Mouse (Mus musculus) left cerebral cortex, postnatal 25 days (tissue): Measurements from ENCODE around the gene Ncf1. TPM values are rescaled to one million over a fixed set of nuclear protein-coding genes. Genes with fewer than 3 reads are reported as not detected.

Experiments used
- DNase-seq, 2 experiments: peaks; one replicate each; pipeline ENCODE4 v3.0.0; 2022; ENCODE audit warnings: low spot score in 2 of 2, mixed read lengths in 1 of 2
- intact Hi-C: fragments of 180-260 bp; cut with DNase I; formaldehyde crosslinking; loops from one replicate; pipeline ENCODE4 v1.15.1; 2025
- total RNA-seq, 2 experiments: library from RNA; stranded (reverse); gene quantifications; 2 replicates each; pipeline ENCODE4 v1.2.3; 2021

Ncf1 gene
- total RNA-seq, 2 experiments from 2014 or later: 5.1 to 7.3 TPM

DNA sequence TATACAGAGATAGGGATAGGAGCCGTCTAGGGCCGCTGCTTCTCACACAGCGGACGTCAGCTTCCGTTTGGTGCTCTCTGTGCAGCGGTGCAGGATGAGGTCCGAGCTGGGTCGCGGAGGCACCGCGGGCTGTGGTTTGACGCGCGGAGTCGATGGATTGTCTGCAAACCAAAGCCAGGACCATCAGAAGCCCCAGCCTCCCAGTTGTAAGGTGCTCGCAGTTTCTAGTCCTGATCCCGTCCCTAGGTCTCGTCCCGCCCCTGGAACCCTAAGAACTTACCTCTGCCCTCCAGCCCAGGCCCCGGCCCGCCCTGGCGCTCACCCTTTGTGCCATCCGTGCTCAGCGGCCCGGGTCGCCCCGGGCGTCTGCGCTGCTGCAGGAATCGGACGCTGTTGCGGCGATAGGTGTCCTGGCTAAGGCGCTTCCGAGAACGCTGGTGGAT, 7.7 kb downstream of the Ncf1 start:
- no peak for DNase-seq
- intact Hi-C loops: no loop called here

DNA sequence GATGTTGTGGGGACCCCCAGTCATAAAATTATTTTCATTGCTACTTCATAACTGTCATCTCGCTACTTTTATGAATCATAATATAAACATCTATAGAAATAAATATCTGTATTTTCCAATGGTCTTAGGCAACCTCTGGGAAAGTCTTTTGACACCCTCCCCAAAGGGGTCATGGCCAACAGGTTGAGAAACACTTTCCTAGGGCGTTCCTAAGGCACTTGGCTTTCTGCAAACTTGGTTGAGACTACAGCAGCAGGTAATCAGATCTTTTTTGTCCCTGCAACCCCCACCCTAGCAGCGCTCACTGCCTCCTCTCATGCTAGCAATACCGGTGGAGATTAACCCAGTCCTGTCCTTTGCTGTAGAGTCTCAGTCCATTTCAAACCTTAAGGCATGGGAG, 8.1 kb downstream of the Ncf1 start:
- no peak for DNase-seq
- intact Hi-C loops: no loop called here

DNA sequence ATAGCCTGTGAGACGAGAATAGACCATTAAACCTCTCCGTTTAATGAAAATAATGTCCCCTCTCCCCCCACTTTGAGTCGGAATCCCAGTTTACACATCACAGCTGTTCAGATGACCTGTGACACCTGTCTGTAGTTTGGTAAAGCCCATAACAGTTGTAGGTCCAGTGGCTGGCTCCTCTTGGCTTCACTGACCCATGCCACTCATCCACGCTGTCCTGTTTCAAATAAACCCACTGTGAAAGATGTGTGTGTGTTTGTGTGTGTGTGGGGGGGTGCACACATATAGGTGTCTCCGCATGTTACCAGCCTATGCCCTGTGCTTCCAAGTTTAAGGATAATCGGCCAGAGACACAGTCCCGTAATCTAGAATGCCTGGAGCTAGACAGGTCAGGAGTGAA, 11.5 kb downstream of the Ncf1 start:
- intact Hi-C loops: no loop called here
- no peak for DNase-seq

DNA sequence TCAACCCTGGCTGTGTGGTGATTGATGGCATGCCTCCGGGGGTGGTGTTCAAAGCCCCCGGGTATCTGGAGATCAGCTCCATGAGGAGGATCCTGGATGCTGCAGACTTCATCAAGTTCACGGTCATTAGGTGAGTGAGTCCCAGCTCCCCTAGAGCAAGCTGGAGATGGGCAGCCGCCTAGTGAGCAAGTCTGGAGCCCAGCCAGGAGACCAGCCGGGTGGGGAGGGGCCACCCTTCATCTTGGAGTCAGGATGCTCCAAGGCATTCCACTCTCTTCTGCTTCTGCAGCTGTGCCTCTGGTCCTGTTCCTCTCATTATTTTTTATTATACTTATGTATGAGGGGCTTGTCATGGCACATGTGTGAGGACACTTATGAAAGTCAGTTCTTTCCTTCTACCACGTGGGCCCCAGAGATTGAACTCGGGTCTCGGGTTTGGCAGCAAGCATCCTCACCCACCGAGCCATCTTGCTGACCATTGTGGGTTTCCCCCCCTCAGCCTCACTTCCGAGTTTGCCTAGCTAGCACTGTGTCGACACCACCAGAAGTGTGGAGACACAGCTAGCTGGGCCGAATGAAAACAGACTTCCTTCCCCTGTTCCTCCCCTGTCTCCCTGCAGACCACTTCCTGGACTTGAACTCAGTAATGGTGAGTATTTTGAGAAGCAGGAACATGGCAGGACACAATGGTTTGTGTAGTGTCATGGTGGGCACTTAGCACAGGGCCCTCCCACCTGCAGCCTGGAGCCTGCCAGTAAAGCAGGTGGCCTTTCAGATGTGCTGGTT, 15.2 kb downstream of the Ncf1 start:
- DNase-seq: no peak
- intact Hi-C loops: no loop called here

DNA sequence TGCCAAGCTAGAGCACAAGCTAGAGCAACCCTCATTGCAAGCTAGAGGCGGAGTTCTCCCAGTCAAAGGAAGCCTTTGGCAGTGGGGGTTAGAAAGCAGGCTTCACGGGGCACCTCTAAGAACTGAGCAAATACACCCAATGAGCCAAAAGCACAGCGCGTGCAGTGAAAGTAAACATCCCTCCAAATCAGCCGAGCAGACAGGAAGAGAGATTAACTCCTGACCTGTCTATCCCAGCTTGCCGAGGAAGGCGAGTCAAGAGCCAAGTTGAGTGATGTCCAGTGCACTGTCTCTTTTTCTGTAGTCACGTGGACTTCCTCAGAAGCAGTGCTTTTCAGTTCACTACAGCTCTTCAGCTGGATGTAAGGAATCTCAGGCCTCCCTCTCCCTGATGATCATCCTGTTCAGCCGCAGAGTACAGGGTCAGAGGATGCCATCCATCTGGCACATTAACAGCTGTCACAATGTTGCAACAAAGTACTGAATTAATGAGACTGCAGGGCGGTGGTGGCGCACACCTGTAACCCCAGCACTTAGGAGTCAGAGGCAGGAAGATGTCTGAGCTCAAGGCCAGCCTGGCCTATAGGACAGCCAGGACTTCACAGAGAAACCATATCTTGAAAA, 19.4 kb downstream of the Ncf1 start:
- no peak for DNase-seq

DNA sequence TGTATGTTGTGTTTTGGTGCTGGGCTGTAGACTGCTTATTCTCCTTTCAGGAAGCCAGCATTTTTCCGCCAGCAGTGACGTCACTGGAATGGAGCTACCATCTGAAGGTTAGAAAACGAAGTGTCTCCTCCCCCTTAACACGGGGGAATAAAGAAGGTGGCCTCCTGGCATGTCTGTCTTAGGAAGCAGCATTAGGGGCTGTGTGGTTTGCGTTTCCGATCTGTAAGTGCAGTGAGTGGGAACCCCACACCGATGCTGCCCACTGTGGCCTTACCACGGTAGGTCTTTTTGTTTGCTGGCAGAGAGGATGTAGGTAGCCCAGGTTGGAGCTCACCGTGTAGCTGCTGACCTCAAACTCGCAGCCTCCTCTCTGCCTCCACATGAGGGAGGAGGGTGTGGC, 22.7 kb downstream of the Ncf1 start:
- no peak for DNase-seq
- intact Hi-C loops: no loop called here

More for the DNA sequence above, 19.4 kb downstream of the Ncf1 start:
- intact Hi-C loops: no loop called here

DNA sequence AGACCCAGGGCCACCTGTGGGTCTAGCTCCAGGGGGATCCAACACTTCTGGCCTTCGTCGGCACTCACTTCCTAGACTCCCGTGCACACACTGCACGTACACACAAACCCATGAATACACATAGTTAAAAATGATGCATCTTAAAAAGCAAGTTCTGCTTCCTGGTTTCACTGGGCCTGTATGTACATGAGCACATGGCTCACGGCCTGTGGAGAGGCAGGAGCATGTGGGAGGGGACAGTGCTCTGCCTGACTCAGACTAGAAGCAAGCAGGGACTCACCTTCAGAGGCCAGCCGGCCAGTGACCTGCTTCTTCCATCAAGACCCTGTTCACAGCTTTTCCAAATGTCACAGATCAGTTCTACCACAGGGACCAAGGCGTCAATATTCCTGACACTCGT, 35.8 kb downstream of the Ncf1 start:
- no peak for DNase-seq
- intact Hi-C loops: no loop called here

DNA sequence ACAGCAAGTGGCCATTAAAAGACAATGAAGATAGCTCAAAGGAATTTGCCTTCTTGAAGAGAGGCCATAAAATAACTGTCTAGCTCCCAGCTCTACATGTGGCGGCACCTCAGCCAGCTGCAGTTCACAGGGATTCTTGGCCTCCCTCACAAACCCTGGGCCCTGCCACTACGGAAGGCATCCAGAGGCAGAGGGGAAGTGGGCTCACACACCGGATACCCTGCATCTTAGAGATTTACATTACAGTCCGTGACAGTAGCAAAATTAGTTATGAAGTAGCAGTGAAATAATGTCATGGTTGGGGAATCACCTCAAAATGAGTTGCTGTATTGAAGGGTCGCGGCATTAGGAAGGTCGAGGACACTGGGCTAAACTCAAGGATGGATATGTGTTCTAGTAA, 40.9 kb downstream of the Ncf1 start:
- DNase-seq: no peak
- intact Hi-C loops: no loop called here

DNA sequence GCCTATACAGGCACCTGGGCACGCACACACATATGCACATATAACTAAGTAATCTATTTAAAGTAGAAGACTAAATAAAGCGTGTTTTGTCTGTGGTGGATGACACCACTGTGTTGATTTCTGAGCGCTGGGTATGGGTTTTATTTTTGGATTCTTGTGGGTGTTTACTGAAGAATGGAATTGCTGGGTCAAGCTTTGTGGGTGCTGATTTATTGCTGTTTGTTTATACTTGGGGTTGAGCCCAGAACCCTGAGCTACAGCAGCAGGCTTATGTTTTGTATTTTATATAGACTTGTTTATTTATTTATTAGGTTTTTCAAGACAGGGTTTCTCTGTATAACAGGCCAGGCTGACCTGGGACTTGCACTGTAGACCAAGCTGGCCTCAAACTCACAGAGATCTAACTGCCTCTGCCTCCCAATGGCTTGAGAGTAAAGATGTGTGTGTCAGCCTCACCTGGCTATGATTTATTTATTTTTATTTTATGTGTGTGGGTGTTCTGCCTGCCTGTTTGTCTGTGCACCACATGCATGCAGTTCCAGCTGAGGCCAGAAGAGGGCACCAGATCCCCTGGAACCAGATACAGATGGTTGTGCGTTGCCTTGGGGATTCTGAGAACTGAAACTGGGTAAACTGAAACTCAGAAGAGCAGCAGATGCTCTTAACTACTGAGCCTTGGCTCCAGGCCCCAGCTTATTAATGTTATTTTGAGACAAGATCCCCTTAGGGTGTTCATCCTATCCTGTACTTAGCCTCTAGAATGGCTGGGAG, 42.3 kb downstream of the Ncf1 start:
- DNase-seq: peak in 1 of 2 experiments; percentile 43
- intact Hi-C loops: loop anchor here (2.0 kb wide), 1 partner anchor 156 kb away; no protein-coding TSS in a partner anchor

DNA sequence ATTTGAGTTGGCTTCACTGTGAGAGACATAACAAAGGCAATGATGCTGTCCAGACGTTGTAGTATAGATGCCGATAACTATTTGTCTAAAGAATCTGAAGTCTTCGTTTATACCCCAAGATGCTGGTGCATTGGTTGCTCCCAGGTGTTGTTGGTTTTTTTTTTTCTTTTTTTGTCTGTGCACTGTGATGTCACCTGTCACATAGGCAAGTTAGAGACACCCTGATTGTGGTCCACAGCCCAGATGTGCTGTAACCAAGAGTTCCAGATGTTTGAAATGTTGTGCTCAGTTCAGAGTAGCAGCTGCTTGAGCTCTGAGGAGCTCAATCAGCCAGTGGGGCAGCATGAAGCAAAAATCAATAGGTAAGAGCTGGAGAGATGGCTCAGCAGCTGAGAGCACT, 43.4 kb downstream of the Ncf1 start:
- intact Hi-C loops: loop anchor here (2.0 kb wide), 1 partner anchor 157 kb away; no protein-coding TSS in a partner anchor
- no peak for DNase-seq

DNA sequence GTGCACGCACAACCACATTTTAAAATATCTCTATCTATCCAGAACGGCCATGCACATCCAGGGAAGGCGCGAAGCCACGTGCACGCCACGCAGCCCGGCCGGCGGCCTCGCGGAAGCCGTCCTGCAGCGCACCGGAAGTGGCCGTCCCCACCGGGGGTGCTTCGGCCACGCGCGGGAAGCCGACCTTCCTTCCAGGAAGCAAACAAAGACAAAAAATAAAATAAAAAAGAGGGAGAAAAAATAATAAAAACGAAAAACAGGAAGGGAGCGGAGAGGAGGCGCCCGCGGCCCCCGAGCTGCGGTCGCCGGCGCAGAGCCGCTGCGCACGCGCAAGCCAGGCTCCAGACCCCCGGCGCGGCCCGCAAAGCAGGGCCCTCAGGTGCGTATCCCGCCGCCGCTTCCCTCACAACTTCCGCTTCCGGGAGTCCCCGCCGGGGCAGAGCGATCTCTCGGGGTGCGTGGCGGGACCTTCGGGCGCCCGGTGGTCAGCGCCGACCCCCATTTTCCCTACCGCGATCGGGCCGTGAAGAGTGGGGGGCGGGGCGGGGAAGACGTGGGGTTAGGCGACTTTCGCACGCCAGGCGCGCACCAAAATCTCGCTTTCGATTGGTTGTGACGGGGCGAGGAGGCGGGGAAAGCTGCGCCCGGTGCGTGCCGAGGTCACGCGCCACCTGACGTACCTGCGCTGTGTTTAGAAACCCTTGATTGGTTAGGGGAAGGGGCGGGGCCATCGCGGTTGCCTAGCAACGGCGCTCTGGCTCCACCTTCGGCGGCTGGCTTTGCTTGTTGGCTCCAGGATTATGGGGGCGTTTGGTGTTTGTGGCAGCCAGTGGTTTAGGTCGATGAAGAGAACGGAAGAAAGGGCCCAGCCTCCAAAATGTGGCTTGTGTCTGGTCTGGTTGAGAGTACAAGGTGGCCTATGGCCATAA, 45.3 kb downstream of the Ncf1 start, which contains the start of gene Gtf2ird2:
Gtf2ird2 (plus strand) TSS at position 140 of the 929 bp plus-strand sequence.
- intact Hi-C loops: loop anchor here (1.0 kb wide), 1 partner anchor 129 kb away; no protein-coding TSS in a partner anchor
- peak; percentile 99 to 100 for DNase-seq

DNA sequence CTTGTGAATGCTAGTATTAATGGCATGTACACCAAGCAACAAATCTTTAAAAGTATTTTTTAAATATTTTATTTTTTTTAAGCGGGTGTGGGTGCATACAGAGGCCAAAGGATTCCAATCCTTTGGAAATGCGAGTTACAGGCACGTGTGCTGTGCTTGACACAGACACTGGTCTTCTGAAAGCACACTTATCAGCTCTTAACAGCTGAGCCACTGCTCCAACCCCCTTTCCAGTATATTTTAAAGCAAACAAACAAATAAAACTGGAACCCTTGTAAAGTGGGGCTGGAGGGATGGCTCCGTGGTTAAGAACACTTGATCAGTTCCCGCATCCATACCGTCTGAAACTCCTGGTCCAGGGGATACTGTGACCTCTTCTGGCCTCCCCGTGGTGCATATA, 46.3 kb downstream of the Ncf1 start:
- intact Hi-C loops: no loop called here
- no peak for DNase-seq

DNA sequence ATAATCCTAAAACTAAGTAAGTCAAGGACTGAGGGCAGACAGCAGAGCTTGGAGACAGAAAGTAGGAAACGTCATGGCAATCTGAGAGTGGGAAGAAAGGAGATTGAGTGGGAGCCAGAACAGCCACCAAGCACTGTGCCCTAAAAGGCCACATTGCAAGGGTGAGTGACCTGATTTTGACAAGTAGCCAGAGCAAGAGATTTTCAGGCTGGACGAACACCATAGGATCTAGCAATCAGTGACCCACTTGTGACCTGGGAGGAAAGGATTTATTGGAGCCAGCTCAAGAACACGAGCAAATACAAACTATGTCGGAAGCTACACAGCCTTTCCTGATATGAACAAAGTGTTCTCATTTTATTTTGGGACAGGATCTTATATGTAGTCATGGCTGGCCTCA, 46.7 kb downstream of the Ncf1 start:
- no peak for DNase-seq

DNA sequence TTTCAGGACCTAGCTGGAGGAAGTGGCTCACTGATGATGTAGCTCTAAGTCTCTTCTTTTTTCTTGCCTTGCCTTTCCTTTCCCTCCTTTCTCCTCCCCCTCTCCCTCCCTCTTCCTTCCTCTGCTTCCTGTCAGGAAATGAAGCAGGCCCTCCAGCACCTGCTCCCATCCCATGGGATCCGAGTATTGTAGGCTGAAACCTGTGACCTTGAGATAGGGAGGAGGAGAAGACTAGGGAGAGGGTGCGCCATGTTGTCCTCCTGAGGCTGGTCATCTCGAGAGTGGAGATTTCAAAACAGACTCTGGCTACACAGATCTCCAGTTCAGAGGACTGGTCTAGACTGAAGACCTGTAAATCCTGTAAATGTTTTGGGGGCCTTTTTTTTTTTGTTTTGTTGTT, 47.3 kb downstream of the Ncf1 start:
- intact Hi-C loops: no loop called here
- DNase-seq: no peak

More for the DNA sequence above, 46.7 kb downstream of the Ncf1 start:
- intact Hi-C loops: no loop called here

DNA sequence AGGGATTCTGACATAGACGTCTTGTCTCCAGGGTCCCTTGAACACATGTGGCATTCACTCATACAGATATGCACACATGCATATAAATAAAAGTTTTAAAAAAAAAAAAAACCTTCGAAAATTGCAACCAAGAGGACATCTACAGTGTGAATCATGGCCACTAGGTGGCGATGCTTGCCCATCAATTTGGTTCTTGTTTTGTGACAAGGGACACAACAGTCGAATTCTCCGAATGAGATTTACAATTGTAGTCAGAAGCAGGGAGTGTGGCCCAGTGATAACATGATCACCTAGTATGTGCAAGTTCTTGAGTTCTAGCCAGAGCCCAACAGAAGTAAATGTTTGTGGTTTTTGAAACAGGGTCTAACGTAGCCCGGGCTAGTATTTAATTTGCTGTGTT, 49.6 kb downstream of the Ncf1 start:
- DNase-seq: peak; percentile 86 to 89
- intact Hi-C loops: loop anchor here (2.0 kb wide), 2 partner anchors 171 to 307 kb away; no protein-coding TSS in a partner anchor

DNA sequence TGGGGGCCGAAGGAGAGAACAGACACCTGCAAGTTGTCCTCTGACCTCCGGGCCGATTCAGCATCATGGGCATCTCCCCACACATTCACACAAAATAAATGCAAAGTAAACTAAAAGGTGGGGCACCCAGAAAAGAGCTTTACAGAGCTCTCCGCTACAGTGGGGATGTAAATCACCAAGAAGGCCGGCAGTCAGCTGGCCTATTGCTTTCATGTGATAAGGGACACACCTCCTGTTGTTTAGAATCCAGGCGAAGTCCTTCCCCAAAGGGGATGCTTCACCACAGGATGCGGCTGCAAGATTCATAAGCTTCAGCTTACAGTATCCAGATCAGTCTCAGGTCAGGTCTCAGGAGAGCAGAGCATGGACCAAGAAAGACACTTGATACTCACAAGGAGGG, 50.9 kb downstream of the Ncf1 start:
- DNase-seq: no peak
- intact Hi-C loops: no loop called here

DNA sequence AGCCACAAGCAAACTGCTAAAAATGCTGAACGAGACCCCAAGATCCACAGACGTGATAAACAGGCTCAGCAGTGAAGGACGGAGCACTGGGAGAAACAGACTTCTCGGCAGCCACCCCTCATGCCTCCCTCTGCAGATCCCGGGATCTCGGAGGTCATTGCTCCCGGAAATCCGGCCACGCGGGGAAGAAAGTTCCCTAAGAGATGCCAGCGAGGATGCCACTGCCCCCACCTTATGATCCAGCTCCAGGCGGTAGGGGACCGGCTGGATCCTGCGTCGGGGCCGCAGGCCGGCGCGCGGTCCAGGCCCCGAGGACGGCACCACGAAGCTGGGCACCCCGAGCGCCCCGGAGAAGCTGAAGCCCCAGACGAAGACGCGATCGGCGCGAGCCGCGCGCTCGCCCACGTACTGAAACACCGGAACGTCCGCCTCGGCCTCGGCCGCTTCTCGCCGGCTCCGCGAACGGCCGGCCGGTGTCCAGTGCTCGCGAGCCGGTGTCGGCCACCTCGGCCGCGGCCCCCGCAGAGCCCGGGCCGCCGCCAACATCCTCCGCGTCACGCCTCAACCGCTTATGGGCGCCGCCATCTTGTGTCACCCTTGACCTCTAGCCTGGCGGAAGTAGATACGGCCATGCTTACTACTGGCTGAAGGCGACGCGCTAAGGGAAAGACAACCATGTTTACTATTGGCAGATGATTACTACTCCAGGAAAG, 53.1 kb downstream of the Ncf1 start, which contains the start of gene Rcc1l:
Rcc1l (minus strand) TSS at position 606 of the 713 bp plus-strand sequence.
- DNase-seq: peak; percentile 87 to 92
- intact Hi-C loops: no loop called here

DNA sequence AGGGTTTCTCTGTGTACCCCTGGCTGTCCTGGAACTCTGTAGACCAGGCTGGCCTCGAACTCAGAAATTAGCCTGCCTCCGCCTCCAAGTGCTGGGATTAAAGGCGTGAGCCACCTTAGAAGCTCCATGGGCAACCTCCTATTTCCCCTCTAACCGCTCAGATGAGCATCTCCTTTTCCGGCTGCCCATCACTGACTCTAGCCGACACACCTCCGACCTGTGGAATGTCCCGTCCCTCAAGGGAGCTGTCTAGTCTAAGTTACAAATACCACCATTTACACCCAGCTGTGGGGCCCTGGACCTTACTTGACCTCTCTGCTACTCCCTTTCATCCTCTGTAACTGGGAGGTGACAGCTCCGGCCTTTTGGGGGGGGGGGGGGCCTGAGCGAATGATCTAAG, 53.7 kb downstream of the Ncf1 start:
- intact Hi-C loops: no loop called here
- no peak for DNase-seq
